Mouse (Mus musculus): ENCODE results near the gene Hoxd11.

DNA sequence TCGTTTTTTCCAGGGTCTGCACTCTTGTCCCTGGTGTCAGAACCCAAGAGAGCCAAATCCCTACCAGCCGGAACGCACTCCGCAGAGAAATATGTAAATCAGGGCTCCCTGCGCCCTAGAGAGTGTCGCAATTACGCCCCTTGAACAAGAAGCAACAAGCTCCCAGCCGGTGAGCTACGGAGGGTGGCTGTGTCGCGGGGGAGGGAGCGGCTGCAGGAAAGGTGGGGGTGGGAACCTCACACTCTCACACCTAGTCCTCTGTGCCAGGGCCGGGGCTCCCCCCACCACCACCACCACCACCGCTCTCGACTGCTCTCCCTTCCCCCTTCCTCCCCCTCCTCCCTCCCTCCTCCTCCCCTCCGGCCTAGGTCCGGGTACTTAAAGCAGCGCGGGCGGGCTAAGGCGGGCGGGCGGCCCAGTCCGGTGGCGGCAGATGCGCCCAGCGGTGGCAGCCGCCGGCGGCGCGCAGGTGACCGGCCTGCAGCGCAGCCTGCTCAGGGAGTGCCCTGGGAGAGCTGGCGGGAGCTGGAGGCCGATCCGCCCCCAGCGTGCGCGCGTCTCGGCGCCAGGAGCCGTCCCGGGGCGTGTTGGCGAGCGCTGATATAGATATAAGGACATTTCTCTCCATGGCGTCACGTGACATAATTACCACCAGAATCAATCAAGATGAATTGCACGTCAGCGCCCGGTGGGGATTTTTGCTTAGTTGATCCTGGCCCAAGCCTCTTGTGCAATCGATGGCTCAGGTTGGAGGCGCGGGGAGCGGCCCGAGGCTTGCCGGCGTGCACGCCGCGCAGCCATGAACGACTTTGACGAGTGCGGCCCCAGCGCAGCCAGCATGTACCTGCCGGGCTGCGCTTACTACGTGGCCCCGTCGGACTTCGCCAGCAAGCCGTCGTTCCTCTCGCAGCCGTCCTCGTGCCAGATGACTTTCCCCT is 2.5 kb downstream of the Hoxd11 start:
- TF ChIP-seq CTCF (IDR thresholded peaks at IDR 0.05; ENCODE audit: insufficient read depth, low read depth, low read length) (no peak), POLR2A (IDR thresholded peaks at IDR 0.05; ENCODE audit: insufficient read depth, low read depth, low read length) (no peak)
